8 mouse cellular contexts compared by ENCODE assay signal in the genomic region with DNA sequence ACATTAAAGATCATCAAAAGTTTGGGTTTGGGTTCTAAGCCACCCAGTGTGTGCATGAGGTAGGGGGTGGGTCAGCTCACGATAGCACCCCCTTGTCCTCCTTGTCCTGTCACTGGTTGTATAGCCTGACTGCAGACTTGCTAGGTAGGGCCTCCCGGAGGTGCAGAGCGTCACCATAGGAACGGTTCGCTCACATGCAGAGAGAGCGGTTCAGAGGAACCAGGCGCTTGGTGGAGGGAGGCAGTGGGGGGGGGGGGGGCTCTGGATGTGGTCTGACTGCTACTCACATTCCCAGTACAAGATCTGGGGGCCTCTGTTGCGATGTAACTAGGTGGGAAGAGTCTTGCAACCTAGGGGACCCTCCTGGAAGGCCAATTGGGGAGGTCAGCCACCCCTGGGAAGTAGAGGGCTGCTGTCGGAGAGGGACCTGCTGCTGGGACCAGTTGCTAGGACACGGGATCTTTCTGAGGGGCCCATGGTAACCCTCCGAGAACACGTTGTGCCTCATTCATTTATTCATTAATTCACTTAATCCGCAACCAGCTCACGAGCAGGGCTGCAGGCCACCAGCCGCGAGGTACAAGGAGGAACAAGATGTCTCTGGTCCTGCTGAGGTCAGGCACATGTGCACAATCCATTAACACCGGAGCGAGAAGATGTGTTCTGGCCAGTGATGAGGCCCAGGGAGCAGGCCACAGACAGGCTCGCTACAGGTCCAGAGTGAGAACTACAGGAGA. TPM values are rescaled to one million over a fixed set of nuclear protein-coding genes. Genes with fewer than 3 reads are reported as not detected.
DNase-seq lines count a peak whose midpoint lies in the region; ATAC-seq and TF ChIP-seq lines count a peak whose summit lies in the region.

No protein-coding gene starts in this region.

- peaks cover 5% of the 10 kb centered on the region; the same call in 1 of the 2 replicates for H3K27me3 ChIP-seq in intestine, postnatal 0 days (replicated peaks; ENCODE audit: control insufficient read depth, insufficient read depth, low read length)
- H3K27me3 ChIP-seq in midbrain, postnatal 0 days (ENCODE audit: insufficient read depth, low read length): peaks cover 49% of the 10 kb centered on the region

- TF ChIP-seq CTCF in intestine, postnatal 0 days (IDR thresholded peaks at IDR 0.05; ENCODE audit: low read depth): no peak
- no peak for TF ChIP-seq CTCF in midbrain, postnatal 0 days (IDR thresholded peaks at IDR 0.05)

- 33% methylated on average over 19 of the region's 19 CpGs for WGBS in intestine, postnatal 0 days
- 5% methylated on average over 19 of the region's 19 CpGs for WGBS in midbrain, postnatal 0 days

- H3K27ac ChIP-seq in intestine, postnatal 0 days (ENCODE audit: low read depth, low read length): no peak overlapping the region
- no peak overlapping the region for H3K27ac ChIP-seq in midbrain, postnatal 0 days (ENCODE audit: low read depth, low read length)

- ATAC-seq in intestine, postnatal 0 days: peak; percentile 50; the same call in 1 of the 2 replicates
- peak; percentile 58; the same call in 1 of the 2 replicates for ATAC-seq in midbrain, postnatal 0 days (ENCODE audit: low FRiP score)

- no peaks in the 10 kb centered on the region for H3K36me3 ChIP-seq in intestine, postnatal 0 days (ENCODE audit: control insufficient read depth, insufficient read depth)
- no peaks in the 10 kb centered on the region for H3K36me3 ChIP-seq in midbrain, postnatal 0 days (ENCODE audit: insufficient read depth, low read length)

- DNase-seq in gastrocnemius, postnatal 14 days: peak; percentile 29
- no peak for DNase-seq in gastrocnemius, adult 8-10 months (ENCODE audit: low spot score in 2 of 2)
- DNase-seq in spleen, postnatal 10 days (ENCODE audit: low spot score in 2 of 2): peak; percentile 8 to 25
- DNase-seq in spleen, adult 18-20 months: no peak
- DNase-seq in midbrain, postnatal 0 days (ENCODE audit: low spot score): peak; percentile 54
- no peak for DNase-seq in layer of hippocampus, adult 9-11 months
- DNase-seq in MN1 (ENCODE audit: low spot score): no peak

- H3K4me2 ChIP-seq in intestine, postnatal 0 days (replicated peaks; ENCODE audit: low read depth): peak overlapping the region; percentile 44
- peak overlapping the region; percentile 27 for H3K4me2 ChIP-seq in midbrain, postnatal 0 days (ENCODE audit: low read depth, low read length, poor library complexity, severe bottlenecking)

- H3K4me3 ChIP-seq in intestine, postnatal 0 days (ENCODE audit: low read depth, low read length): no peak overlapping the region
- no peak overlapping the region for H3K4me3 ChIP-seq in midbrain, postnatal 0 days (ENCODE audit: low read depth, low read length)

- intact Hi-C loops in gastrocnemius, postnatal 14 days (cut with DNase I; ENCODE audit: low total_unique reads): no loop called here

- no peak overlapping the region for H3K9ac ChIP-seq in intestine, postnatal 0 days (ENCODE audit: low read depth, low read length)
- H3K9ac ChIP-seq in midbrain, postnatal 0 days (replicated peaks; ENCODE audit: low read length, poor library complexity, severe bottlenecking): no peak overlapping the region

- peaks cover 6% of the 10 kb centered on the region for H3K4me1 ChIP-seq in intestine, postnatal 0 days (replicated peaks; ENCODE audit: control insufficient read depth, insufficient read depth, low read length)
- no peaks in the 10 kb centered on the region; the same call in 1 of the 2 replicates for H3K4me1 ChIP-seq in midbrain, postnatal 0 days (ENCODE audit: insufficient read depth, low read length)

- no peaks in the 10 kb centered on the region for H3K9me3 ChIP-seq in intestine, postnatal 0 days (ENCODE audit: control insufficient read depth)
- H3K9me3 ChIP-seq in midbrain, postnatal 0 days (ENCODE audit: low read length): no peaks in the 10 kb centered on the region

RNA-seq across cellular contexts. Expression of gene Dlk1, which starts 7.0 kb away (rescaled TPM):
- 100 to 1,000 TPM; 213 to 272 TPM for total RNA-seq in gastrocnemius, postnatal 14 days (2021)
- 1 to 10 TPM in 2 of 4 experiments, under 1 TPM in 2; 0.56 to 1.9 (median 0.95) TPM for total RNA-seq in gastrocnemius, adult 8-10 months (2022)
- polyA plus RNA-seq in intestine, postnatal 0 days (2015; fragmentation: Nextera tagmentation; extraction: Ambion mirVana): 73.6 and 78.6 TPM in 2 replicates
- total RNA-seq in midbrain, postnatal 0 days (2014; rRNA removed): 22.1 and 38.8 TPM in 2 replicates
- polyA plus RNA-seq in midbrain, postnatal 0 days (2015; fragmentation: Nextera tagmentation; extraction: Ambion mirVana): 41.4 and 47.5 TPM in 2 replicates

Comparison
In these comparisons a context has a peak if more than half of its experiments do, and no peak if none do; other contexts are left out.
1. DNase-seq: peak in gastrocnemius, postnatal 14 days (single experiment), spleen, postnatal 10 days (2 of 2) and midbrain, postnatal 0 days (single experiment); none in gastrocnemius, adult 8-10 months (0 of 2), spleen, adult 18-20 months (0 of 2), layer of hippocampus, adult 9-11 months (single experiment) and MN1 (single experiment).